Mouse (Mus musculus) common myeloid progenitor, adult 5-6 weeks (primary cell): ENCODE data around the gene Clec3b. TPM values are rescaled to one million over a fixed set of nuclear protein-coding genes. Genes with fewer than 3 reads are reported as not detected.

Experiments
- ATAC-seq: replicated peaks from 2 replicates; pipeline ENCODE4 v1.8.0; 2016; ENCODE audit warnings: low read depth, mild to moderate bottlenecking, moderate TSS enrichment, inconsistent platforms; ENCODE audit not compliant: poor library complexity, severe bottlenecking
- total RNA-seq: library from RNA; stranded (forward); fragments of 200-1000, 187-1606 nt; gene quantifications from 2 replicates; pipeline ENCODE4 v1.2.3, GENCODE M21; 2017

Gene Clec3b
- total RNA-seq = 2.1 TPM in 1 of 2 replicates, not detected in the other

DNA sequence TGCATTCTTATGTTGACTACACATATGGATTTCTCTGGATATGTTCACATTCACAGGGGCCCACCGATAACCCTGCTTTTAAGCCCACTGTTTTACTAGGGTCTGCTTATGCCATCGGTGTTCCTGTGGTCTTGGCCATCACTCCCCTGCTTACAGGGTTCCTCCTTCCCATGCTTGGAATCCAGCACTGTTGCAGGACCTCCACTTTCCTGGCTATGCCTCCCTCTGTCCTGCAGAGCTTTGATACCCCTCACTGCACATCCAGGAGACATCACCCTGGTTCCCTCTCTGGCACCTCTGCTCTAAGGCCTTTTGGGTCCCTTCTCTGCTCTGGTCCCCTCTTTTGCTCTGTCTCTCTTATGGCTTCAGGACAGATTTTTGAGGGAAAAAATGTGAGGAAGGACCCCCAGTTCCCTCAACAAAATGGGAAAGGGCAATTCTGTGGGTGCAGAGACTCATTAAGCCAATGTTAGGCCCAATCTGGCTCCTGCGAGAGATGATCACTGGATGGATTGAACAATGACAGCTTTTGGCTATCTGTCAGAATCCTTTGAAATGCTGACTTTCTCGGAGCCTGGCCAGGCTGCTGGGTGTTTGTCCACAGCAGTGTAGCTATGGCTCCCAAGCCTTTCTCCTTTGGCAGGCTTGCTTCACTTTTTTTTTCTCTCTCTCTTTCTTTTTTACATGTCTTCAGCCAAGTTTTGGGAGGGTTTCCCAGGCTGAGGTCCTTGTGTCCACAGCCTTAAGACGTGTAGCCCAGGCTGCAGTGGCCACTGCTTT, at the start of gene Clec3b:
TSS of gene Clec3b (plus strand) at position 706 of the 780 bp plus-strand sequence.
- ATAC-seq = no peak

DNA sequence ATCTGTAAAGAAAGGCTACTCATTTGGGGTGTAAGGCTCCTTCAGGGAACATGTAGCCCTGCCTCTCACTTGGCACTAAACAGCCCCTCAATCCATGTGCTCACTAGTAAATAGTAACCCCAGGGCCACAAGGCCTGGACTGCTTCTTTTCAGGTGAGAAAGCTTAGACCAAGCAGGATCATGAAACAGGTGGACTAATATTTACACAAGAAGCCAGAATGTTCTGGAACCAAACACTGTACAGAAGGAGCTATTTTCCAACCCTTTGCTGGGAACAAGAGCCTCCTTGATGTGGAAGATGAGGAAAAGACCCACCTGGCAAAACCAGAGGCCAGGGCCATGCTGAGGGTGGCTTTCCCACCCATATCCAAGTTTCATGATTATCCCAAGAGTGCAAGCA, 47.3 kb upstream of the Clec3b start:
- no peak for ATAC-seq

DNA sequence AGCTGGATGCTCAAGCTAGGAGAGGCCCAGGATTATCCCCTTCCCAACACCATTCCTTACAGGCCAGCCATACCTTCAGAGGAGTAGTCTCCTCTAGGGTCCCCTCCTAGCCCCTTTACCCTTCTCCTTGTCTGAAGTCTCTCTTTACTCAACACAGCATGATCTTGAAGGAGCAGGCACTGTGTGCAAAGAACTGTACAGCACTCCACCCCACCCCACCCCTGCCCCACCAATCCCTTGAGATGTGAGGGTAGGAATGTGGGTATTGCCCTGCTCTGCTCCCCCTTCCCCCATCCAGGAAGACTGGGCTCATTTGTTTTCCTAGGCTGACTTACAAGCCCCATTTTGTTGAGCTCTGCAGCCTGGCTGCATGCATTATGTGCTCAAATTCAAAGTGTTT, 46.4 kb upstream of the Clec3b start:
- ATAC-seq = no peak

DNA sequence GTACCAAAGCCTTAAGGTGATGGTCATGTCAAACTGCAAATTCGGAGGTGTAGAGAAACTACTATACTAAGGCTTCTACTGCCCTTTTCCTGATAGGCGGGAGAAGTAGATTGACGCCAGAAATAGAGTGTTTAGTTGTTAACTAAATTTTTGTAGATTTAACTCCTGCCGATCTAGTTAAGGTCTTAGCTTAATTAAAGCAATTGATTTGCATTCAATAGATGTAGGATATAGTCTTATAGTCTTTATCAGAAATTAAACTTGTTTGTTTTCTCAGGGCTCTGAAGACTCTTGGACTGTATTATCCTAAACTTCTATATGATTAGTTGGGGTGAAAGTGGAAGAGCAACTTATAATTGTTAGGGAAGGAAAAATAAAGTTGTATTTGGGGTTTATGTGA, 43.6 kb upstream of the Clec3b start:
- ATAC-seq = peak; percentile 90

DNA sequence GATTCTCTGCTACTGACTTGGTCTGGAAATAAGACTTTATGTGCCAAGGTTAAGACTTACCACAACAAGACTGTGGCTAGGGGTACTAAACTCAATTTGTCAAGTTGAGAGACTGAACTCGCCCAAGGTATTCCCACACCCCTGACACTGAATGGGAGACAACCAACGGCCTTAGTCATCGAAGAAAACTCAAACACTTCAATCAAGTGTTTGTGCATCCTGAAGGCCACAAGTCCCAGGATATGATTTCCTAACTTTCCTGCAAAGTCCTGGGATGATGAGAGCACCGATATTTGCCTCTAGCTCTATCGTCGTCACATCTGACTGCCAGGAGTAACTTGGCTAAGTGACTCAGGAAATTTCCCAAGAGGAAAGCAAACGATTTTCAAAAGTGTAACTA, 41.6 kb upstream of the Clec3b start:
- no peak for ATAC-seq

DNA sequence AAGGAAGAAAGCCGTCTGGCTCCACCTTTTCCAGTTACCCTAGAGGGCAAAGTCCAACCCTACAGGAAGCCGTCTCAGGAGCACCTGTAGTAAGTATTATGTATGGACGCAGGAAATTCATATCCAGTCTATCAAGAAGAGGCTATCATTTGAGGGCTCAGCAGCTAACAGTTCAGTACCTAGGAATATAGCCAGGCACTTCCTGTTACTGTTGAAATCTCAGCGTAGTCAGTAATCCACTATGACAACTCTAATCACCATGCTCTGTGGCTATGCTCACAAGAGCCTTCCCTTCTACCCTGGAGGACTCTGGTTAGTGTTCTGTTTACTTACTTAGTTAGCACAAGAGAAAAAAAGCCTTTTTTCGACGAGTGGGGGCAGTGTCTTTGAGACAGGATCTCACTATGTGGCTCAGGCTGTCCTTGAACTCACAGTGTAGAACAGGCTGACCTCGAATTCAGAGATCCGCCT, 39.0 kb upstream of the Clec3b start:
- ATAC-seq = no peak

DNA sequence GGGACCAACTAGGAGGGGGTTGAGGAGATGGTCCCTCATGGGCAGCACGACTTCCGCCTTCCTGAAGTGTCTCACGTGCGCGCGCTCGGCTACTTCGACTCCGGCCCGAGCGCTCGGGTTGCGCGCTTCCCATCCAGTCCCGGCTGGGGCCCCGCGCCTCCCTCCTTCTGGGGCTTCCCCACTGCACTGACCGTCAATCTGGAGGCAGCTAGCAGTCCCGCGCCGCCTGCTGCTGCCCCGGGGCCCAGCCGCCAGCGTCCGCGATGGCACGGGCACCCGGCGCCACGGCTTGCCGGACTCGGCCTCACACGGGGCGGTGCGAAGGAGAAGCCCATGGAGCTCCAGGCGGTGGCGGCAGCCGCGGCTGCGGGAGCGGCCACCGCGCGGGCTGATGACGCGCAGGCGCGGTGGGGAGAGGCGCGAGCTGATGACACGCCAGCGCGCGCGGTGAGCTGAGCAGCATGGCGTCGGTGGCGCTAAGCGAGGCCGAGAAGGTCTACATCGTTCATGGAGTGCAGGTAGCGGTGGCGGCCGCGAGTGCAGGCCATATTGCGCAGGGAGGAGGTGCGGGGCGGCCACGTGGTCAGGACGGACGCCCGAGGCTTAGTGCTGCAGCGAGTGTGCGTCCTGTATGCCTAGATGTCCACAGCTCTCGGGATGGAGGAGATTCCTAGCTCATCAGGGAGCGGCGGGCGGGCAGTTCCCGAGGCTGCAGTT, 37.8 kb upstream of the Clec3b start, which contains the start of the genes Zdhhc3 and Exosc7:
TSS of gene Zdhhc3 (minus strand) at position 401 of the 717 bp plus-strand sequence.
TSS of gene Exosc7 (plus strand) at position 411 of the 717 bp plus-strand sequence.
- peak; percentile 87 for ATAC-seq

DNA sequence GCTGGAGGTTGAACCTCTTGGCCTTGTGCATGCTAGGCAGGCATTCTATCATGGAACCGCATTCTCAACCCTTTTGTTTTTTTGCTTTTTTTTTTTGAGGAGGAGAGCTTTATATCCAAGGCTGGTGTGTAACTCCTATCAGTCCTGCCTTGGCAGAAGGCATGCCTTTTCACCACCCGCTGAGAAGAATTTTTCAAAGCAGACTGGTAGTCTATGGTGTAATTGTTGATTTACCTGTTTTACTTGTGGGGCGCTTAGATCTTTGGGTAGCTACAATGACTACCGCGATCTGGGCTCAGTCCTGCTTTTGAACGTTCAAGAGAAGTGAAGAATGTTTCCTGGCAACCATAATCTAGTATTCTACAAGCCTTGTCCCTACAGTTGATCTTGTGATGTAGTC, 36.8 kb upstream of the Clec3b start:
- no peak for ATAC-seq

DNA sequence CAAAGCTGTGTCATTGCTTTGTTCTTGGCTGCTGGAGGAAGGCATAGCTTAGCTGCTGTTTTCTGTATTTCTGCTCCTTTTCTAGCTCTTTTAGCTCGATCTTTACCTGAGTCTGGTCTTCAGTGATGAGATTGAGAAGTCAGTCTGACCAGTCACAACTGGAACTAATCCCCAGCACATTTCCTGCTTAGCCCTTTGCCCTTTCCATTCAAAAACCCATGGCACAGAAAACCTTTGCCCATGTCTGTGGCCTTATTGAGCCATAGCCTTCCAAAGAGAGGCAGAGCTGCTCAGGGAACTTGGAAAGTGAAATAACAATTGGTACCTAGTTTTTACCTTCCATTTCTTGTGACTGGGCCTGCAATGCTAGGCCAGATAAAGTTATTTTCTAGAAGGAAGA, 35.2 kb upstream of the Clec3b start:
- no peak for ATAC-seq

DNA sequence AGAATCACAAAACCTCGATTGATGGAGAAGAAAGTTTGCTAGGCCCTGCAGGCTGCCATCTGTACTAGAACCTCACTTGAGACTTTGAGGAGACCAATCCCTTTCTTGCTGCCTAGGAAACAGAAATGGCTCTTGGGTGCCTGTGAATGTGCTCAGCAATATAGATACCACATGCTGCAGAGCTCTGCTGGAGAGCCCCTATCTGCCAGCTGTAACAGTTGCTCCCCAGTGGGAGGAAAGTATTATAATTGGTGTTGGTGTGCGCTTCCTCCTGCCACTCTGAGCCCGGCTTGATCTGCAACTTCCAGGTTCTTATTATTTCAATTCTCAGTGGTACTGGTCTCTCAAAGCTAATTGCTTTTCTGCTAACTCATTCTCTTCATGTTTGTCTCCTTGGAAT, 27.7 kb upstream of the Clec3b start:
- ATAC-seq = no peak

DNA sequence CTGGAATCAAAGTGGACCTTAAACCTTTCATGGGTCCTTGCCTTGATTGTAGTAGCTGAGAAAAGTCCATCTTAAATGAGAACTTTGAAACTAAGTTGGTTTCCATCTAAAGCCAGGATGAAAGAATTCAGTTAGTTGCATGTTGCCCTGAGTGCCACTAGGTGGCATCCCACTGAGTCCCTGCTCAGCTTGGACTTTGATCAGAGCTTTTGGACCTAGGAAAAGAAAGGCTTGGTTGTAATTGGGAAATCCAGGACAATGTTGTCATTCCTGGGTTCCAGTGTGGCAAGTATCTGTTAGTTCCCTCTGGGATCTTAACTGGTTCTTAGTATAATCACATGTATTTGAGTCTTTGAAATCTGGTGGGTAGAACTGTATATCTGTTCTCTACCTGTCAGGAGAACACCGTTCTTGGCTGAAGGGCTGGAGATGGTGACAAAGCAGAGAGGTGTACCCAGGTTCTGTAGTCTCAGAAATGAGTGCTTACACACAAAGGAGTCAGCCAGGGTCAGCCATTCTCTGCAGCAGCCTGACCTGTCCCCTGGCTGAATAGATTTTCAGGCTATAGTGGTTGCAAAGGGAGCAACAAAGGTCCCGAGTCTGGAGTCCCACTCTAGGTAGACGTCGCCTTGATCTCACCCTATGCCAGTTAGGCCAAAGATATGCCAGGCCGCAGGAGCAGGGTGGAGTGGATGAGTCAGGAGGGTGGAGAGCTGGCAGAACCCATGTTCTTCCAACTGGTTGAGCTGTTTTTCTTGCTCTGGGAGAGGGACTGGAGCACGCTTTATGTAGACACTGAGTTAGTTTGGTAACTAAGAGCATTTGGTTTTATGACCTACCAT, 27.0 kb upstream of the Clec3b start:
- peak; percentile 60; the same call in 1 of the 2 replicates for ATAC-seq

DNA sequence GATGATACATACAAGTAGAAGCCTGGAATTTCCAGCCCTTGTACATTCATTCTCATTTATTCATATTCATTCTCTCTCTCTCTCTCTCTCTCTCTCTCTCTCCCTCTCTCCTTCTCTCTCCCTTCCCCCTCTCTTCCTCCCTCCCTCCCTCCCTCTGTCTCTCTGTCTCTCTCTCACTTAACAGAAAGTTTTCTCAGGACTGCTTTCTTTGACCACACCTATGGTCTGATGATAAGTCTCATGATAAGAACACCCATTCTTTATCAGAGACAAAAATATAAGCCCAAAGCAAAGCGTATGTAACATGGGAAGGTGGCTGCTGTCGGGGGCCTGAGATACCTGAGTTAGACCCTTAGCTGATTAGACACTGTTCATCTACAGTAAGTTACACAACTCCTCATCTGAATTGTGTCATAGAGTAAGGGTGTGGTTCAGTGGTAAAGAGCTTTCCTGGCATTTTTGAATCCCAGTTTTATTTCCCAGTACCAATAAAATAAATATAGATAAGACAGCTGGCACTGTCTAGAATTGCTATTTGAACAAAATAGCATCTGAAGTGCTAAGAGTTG, 26.2 kb upstream of the Clec3b start:
- ATAC-seq = no peak

DNA sequence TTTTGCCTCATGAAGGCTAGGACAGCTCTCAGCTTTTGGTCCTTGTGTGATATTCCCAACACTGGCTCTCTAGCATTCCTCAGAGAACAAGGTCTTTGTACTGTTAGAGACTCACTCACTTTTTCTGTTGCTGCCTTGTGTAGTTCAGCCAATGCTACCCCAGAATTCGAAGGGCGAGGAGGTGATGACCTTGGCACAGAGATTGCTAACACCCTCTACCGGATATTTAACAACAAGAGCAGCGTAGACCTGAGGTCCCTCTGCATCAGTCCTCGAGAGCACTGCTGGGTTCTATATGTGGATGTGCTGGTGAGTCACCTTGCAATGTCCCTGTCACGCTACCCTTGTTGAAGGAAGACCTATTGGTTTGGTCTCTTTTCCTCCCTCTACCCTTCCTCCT, 23.1 kb upstream of the Clec3b start:
- ATAC-seq = no peak

DNA sequence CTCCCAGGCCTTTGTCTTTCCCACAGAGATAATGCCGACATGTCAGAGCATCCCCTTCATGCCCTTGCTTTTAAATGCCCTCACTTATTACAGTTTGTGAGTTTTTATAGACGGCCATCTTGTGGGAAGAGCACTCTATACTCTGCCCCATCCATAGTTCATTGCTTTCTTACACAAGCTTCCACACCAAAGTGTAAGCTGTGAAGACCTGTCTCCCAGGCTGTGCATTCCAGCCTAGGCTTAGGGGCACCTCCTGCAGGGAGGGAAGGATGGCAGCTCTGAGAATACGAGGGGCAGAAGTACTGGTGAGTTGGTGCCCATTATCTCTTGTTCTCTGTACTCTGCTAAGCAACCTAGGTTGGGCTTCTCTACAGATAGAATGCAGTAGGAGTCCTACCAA, 17.8 kb upstream of the Clec3b start:
- ATAC-seq = no peak

DNA sequence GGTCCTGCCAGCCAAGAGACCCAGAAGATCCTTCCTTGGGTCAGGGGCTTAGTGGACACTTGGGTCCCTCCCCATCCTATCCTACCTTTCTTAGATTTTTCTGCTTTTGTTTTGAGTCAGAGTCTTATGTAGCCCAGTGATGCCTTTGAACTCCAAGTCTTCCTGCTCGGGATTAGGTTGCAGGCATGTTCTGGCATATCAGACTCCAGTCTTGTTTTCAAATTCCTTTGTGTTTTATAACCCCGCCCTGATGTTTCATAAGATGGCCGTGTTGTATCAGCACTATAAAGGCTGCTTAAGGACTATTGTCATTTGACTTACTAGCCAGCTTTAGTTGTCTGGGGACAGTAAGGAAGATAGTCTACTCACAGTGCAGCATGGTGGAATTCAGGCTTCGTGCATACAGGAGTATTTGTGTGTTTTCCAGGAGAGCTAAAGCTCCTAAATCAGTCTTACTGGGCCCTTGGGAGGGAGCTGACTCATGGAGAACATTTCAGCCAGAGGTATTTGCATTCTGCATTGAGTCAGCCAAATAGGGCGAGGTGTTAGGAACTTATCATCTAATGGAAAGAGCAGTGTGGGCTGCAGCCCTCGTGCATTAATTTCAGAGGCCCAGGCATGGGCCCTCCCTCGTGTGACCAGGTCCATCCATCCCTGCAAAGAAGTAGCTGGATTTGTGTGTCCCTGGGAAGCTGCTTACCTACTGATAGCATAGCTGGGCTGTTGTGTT, 13.6 kb upstream of the Clec3b start:
- no peak for ATAC-seq

DNA sequence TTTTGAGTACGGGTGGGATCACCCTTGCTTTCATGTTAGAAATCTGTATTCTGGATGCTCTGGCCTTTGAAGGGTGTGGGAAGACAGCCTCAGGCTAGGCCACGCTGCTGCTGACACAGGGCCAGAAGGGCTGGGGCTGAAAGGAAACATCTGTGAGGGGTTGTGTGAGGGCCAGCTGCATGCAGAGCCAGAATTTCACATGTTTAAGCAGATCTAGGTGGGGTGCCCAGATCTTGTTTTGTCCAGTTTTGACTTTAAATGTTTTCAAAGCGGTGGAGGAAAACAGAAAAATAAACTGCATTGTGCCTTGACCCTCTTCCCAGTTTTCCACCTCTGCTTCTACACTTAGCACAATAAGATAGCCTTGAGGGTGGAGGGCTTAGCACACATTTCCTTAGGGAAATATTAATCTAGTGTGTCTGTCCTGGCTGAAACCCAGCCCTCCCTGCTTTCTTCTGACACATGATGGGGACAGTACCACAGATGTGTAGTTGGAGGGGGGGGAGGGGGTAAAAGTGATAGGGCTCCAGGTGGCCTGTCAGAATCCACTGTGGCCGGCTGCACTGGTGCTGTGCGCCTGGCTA, 11.8 kb upstream of the Clec3b start:
- no peak for ATAC-seq

DNA sequence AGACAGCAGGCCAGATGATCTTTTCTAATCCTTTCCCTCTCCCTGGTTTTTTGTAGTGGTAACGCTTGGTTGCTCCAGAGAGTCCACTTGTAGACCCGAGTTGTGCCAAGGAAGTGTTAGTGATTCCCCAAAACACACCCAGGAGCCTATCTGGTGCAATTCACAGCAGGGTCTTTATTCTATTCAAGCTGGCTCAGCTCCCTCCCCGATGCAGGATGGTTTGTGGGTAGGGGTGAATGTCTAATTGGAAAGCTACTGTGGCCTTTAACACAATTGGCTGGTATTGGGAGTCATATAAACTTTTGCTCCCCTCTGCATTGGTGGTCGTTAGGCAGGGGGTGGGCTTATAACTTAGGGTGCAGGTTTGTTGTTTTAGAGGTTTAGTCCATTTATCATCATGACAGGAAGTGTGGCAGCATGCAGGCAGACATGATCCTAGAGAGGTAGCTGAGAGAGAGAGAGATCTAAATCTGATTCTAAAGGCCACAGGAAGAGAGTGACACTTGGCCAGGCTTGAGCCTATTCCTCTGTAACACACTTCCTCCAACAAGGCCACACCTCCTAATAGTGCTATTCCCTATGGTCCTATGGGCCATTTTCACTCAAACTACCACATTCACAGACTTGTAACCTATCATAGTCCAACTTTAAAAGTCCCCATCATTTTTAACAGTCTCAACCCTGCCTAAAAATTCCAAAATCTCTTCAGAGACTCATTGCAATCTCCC, 10.7 kb upstream of the Clec3b start:
- no peak for ATAC-seq

DNA sequence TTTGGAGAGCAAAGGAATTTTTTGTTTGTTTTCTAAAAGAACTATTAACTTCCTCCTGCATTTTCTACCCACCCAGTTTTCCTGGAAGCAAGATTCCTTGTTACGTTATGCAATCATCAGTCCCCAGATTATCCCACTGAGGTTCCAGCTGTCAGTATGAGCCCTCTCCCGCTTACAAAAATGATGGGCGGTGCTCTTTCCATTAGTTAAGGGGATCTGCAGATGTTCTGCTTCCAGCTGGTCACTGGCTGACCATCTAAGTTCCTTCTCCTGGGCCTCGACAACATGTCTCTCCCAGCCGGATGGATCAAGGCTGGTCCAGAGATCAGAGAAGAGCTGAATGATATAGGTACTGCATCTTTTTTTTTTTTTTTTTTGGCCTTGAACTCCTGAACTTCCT, 2.3 kb upstream of the Clec3b start:
- no peak for ATAC-seq
